Mouse (Mus musculus): Measurements from ENCODE around the gene Iqch. TPM values are rescaled to one million over a fixed set of nuclear protein-coding genes. Genes with fewer than 3 reads are reported as not detected.

Iqch gene
- polyA plus RNA-seq, 1 experiment from 2014 or later = 0.09 TPM

DNA sequence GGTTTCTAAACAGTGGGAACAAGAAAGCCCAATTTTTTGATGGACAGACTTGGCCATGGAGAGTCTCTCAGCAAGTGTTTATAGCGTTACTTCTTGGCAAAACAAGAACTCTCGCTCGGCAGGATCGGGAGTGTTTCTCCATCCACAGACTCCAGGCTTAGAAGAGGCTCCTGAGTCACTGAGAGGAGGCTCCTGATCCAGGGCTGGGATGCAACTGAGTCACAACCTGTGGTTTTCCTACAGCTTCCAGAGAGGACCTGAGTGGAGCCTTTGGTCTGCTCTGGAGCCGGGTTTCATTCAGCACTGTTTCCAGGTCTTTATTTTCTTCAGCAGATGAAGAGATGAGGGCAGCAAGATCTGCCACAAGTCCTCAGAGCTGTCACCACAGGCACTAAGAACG is 5.7 kb upstream of the Iqch start:
- DNase-seq (ENCODE audit: low spot score) (no peak), ATAC-seq (replicated peaks; ENCODE audit: low FRiP score, low TSS enrichment, low read depth) (no peak)
- H3K4me3 ChIP-seq (ENCODE audit: low read depth, low read length) = no peak overlapping the region
- H3K4me1 ChIP-seq (replicated peaks; ENCODE audit: control insufficient read depth, insufficient read depth, low read length) = peaks cover 31% of the 10 kb centered on the region
- H3K9ac ChIP-seq (ENCODE audit: low read length) = no peak overlapping the region
- 86% methylated on average over 6 of the region's 6 CpGs for WGBS
- no peak overlapping the region for H3K4me2 ChIP-seq (ENCODE audit: low read length)
- no peaks in the 10 kb centered on the region for H3K36me3 ChIP-seq (ENCODE audit: control insufficient read depth, insufficient read depth, low read length)
- H3K9me3 ChIP-seq (ENCODE audit: control insufficient read depth, low read length) = no peaks in the 10 kb centered on the region
- H3K27me3 ChIP-seq (replicated peaks; ENCODE audit: control insufficient read depth, insufficient read depth, low read length) = no peaks in the 10 kb centered on the region
- H3K27ac ChIP-seq (ENCODE audit: low read depth) = no peak overlapping the region

DNA sequence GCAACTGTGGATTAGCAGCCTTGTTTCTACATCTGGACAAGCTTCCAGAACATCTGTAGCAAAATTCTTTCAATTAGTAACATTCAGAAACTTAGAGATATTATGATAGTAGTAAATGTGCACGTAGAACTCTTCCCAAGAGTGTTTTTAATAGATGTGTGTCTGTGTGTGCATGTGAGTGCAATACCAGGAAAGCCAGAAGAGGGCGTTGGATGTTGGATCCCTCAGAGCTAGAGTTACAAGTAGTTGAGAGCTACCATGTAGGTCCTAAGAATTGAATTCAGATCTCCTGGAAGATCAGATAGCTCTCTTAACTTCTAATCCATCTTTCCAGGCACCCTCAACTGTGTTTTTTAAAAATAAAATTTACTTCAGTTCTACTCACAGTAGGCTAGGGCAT is 4.3 kb upstream of the Iqch start:
- H3K4me1 ChIP-seq (replicated peaks; ENCODE audit: control insufficient read depth, insufficient read depth, low read length) = peaks cover 29% of the 10 kb centered on the region
- H3K4me3 ChIP-seq (ENCODE audit: low read depth, low read length) = no peak overlapping the region
- H3K9me3 ChIP-seq (ENCODE audit: control insufficient read depth, low read length) = no peaks in the 10 kb centered on the region
- DNase-seq (ENCODE audit: low spot score) (no peak), ATAC-seq (replicated peaks; ENCODE audit: low FRiP score, low TSS enrichment, low read depth) (no peak)
- no peak overlapping the region for H3K9ac ChIP-seq (ENCODE audit: low read length)
- H3K27ac ChIP-seq (ENCODE audit: low read depth) = no peak overlapping the region
- no peaks in the 10 kb centered on the region for H3K27me3 ChIP-seq (replicated peaks; ENCODE audit: control insufficient read depth, insufficient read depth, low read length)
- no peak overlapping the region for H3K4me2 ChIP-seq (ENCODE audit: low read length)
- WGBS = 72% methylated on average over 2 of the region's 2 CpGs
- H3K36me3 ChIP-seq (ENCODE audit: control insufficient read depth, insufficient read depth, low read length) = no peaks in the 10 kb centered on the region

DNA sequence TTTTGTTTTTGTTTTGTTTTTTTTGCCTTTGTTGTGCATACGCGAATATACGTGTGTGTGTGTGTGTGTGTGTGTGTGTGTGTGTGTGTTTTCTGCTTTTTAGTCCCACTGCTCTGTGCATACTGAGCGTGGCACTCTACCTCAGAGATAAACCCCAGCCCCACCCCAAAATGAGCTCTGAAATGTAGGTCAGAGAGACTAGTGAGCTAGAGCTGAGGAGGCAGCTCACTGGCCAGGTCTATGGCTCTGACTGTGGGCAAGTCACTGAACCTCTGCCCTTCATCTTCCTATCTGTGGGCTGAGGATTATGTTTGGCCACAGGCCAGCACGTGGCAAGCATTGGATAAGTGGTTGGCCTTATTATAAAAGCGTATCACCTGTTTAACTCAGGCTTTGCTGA is 1.6 kb upstream of the Iqch start:
- 51% methylated on average over 6 of the region's 6 CpGs for WGBS
- H3K36me3 ChIP-seq (ENCODE audit: control insufficient read depth, insufficient read depth, low read length) = no peaks in the 10 kb centered on the region
- H3K4me2 ChIP-seq (ENCODE audit: low read length) = peak overlapping the region; percentile 53
- H3K4me1 ChIP-seq (replicated peaks; ENCODE audit: control insufficient read depth, insufficient read depth, low read length) = peaks cover 13% of the 10 kb centered on the region; the same call in 1 of the 2 replicates
- DNase-seq (ENCODE audit: low spot score) (no peak), ATAC-seq (replicated peaks; ENCODE audit: low FRiP score, low TSS enrichment, low read depth) (no peak)
- H3K27ac ChIP-seq (ENCODE audit: low read depth) = no peak overlapping the region
- no peak overlapping the region for H3K4me3 ChIP-seq (ENCODE audit: low read depth, low read length)
- no peaks in the 10 kb centered on the region for H3K27me3 ChIP-seq (replicated peaks; ENCODE audit: control insufficient read depth, insufficient read depth, low read length)
- no peaks in the 10 kb centered on the region for H3K9me3 ChIP-seq (ENCODE audit: control insufficient read depth, low read length)
- no peak overlapping the region for H3K9ac ChIP-seq (ENCODE audit: low read length)

DNA sequence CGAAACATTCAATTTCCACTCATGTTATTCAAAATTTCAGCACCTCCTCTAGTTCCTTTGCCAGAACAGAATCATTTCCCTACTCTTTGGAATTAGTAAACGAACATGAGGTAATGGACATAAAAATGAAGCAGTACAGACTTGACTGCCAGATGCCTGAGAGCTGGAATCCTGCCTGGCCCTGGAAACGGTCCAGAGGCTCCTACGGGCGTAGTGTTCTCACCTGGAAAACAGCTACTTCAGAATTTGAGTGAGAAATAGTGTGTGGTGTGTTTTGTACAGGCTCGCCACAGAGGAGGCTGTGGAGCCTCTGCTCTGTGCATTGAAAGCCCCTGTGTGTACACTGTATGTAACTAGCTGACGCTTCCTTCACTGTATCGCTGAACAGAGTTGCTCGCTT is 5.6 kb downstream of the Iqch start:
- 65% methylated on average over 9 of the region's 9 CpGs for WGBS
- DNase-seq (ENCODE audit: low spot score) (no peak), ATAC-seq (replicated peaks; ENCODE audit: low FRiP score, low TSS enrichment, low read depth) (no peak)
- H3K4me2 ChIP-seq (ENCODE audit: low read length) = no peak overlapping the region
- H3K36me3 ChIP-seq (ENCODE audit: control insufficient read depth, insufficient read depth, low read length) = no peaks in the 10 kb centered on the region
- no peaks in the 10 kb centered on the region for H3K27me3 ChIP-seq (replicated peaks; ENCODE audit: control insufficient read depth, insufficient read depth, low read length)
- no peak overlapping the region for H3K9ac ChIP-seq (ENCODE audit: low read length)
- no peaks in the 10 kb centered on the region for H3K9me3 ChIP-seq (ENCODE audit: control insufficient read depth, low read length)
- no peak overlapping the region for H3K4me3 ChIP-seq (ENCODE audit: low read depth, low read length)
- no peaks in the 10 kb centered on the region for H3K4me1 ChIP-seq (replicated peaks; ENCODE audit: control insufficient read depth, insufficient read depth, low read length)
- H3K27ac ChIP-seq (ENCODE audit: low read depth) = no peak overlapping the region

DNA sequence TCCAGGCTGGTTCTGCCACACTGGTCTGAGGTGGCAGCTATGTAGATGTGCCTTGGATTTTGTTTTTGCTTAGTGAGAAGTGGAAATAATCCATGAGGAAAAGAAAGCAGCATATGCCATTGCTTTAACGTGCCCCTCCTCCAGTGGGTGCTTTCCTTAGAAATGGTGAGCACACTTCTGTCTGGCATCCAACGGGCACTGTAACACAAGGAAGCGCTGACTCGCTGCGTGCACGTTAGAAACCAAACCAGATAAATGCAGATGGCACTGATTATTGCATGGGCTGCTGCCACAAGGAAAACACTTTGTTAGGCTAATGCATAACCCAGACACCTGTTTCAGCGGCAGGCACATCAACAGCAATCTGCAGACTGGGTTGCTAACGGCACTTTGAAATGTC is 6.6 kb downstream of the Iqch start:
- 83% methylated on average over 8 of the region's 8 CpGs for WGBS
- Histone ChIP-seq H3K9me3 (ENCODE audit: control insufficient read depth, low read length) (no peaks in the 10 kb centered on the region), H3K9ac (ENCODE audit: low read length) (no peak overlapping the region), H3K4me2 (ENCODE audit: low read length) (no peak overlapping the region), H3K27ac (ENCODE audit: low read depth) (no peak overlapping the region), H3K4me3 (ENCODE audit: low read depth, low read length) (no peak overlapping the region), H3K27me3 (replicated peaks; ENCODE audit: control insufficient read depth, insufficient read depth, low read length) (no peaks in the 10 kb centered on the region), H3K36me3 (ENCODE audit: control insufficient read depth, insufficient read depth, low read length) (no peaks in the 10 kb centered on the region), H3K4me1 (replicated peaks; ENCODE audit: control insufficient read depth, insufficient read depth, low read length) (no peaks in the 10 kb centered on the region)
- no peak for DNase-seq (ENCODE audit: low spot score)
- no peak for ATAC-seq (replicated peaks; ENCODE audit: low FRiP score, low TSS enrichment, low read depth)

DNA sequence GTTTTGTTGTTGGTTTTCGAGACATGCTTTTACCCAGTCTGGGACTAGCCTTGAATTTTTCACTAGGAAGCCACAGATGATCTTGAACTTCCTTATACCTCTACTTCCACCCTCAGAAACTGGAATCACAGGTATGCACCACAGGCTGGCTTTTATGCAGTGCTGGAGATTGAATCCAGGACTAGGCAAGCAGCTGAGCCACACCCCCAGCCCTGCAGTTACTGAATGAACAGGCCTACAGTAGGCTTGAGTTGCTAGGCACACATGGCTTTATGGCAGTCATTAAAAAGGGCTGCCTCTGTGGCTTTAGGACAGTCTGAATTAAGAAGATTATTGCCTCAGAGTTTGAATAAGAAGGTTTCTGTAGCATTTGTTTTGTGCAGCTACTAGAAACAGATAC is 7.3 kb downstream of the Iqch start:
- ATAC-seq (replicated peaks; ENCODE audit: low FRiP score, low TSS enrichment, low read depth) (peak; percentile 77; the same call in 1 of the 2 replicates), DNase-seq (ENCODE audit: low spot score) (no peak)
- no peaks in the 10 kb centered on the region for H3K36me3 ChIP-seq (ENCODE audit: control insufficient read depth, insufficient read depth, low read length)
- no peak overlapping the region for H3K4me2 ChIP-seq (ENCODE audit: low read length)
- no peak overlapping the region for H3K4me3 ChIP-seq (ENCODE audit: low read depth, low read length)
- H3K9me3 ChIP-seq (ENCODE audit: control insufficient read depth, low read length) = no peaks in the 10 kb centered on the region
- no peaks in the 10 kb centered on the region for H3K27me3 ChIP-seq (replicated peaks; ENCODE audit: control insufficient read depth, insufficient read depth, low read length)
- H3K9ac ChIP-seq (ENCODE audit: low read length) = no peak overlapping the region
- H3K27ac ChIP-seq (ENCODE audit: low read depth) = no peak overlapping the region
- no peaks in the 10 kb centered on the region for H3K4me1 ChIP-seq (replicated peaks; ENCODE audit: control insufficient read depth, insufficient read depth, low read length)
- WGBS = 96% methylated on average over 1 of the region's 1 CpGs

DNA sequence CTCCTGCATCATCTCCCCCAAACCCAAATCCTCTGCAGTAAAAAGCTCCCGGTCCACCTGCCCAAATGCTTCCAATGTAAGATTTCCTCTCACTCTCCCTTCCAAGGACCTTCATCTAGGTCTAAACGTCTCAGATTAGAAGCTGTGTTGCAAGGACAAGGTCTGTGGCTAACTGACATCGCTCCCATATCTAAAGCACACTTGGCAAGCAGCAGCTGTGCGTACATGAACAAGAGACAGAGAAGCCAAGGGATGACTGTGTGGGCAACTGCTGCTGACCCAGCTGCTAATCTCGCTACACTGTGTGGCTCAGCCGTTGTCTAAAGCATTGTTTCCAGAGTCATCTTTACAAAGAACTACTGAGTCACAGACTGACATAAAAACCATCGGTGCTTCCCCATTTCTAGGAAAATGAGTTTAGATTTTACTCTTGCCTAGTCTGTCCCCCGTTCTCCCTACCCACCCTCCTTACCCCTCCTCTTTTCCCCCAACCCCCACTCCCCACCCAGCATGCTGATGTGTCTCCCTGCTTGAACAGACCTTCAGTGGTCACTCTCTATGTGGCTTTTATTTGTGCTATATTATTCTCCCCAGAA is 10.5 kb downstream of the Iqch start:
- Histone ChIP-seq H3K4me3 (ENCODE audit: low read depth, low read length) (no peak overlapping the region), H3K9me3 (ENCODE audit: control insufficient read depth, low read length) (0 out of 2 replicates have a peak, but pooled peaks cover 4% of the 10 kb centered on the region), H3K9ac (ENCODE audit: low read length) (no peak overlapping the region), H3K4me1 (replicated peaks; ENCODE audit: control insufficient read depth, insufficient read depth, low read length) (no peaks in the 10 kb centered on the region), H3K27ac (ENCODE audit: low read depth) (no peak overlapping the region), H3K4me2 (ENCODE audit: low read length) (no peak overlapping the region), H3K36me3 (ENCODE audit: control insufficient read depth, insufficient read depth, low read length) (no peaks in the 10 kb centered on the region), H3K27me3 (replicated peaks; ENCODE audit: control insufficient read depth, insufficient read depth, low read length) (no peaks in the 10 kb centered on the region)
- WGBS = 91% methylated on average over 8 of the region's 8 CpGs
- DNase-seq (ENCODE audit: low spot score) (no peak), ATAC-seq (replicated peaks; ENCODE audit: low FRiP score, low TSS enrichment, low read depth) (no peak)

DNA sequence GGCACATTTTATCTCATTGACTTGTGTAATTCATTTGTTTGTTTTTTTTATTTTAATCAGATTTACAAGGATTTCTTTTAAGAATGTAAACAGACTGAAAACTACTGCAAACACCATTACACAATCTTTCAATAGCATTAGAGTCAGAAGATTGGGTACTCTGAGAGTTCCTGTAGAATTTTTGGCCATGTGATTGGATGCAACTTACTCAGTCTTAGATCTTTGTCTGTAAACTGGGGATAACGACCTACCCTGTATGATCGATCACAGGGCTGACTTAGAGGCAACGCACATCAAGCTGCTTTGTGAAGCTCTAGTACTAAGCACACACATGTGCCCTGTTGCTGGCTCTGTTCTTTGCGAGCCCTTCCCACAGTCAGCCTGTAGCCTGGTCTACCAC is 11.7 kb downstream of the Iqch start:
- Histone ChIP-seq H3K9ac (ENCODE audit: low read length) (no peak overlapping the region), H3K9me3 (ENCODE audit: control insufficient read depth, low read length) (0 out of 2 replicates have a peak, but pooled peaks cover 4% of the 10 kb centered on the region), H3K27me3 (replicated peaks; ENCODE audit: control insufficient read depth, insufficient read depth, low read length) (no peaks in the 10 kb centered on the region), H3K4me3 (ENCODE audit: low read depth, low read length) (no peak overlapping the region), H3K27ac (ENCODE audit: low read depth) (no peak overlapping the region), H3K4me2 (ENCODE audit: low read length) (no peak overlapping the region), H3K4me1 (replicated peaks; ENCODE audit: control insufficient read depth, insufficient read depth, low read length) (no peaks in the 10 kb centered on the region), H3K36me3 (ENCODE audit: control insufficient read depth, insufficient read depth, low read length) (no peaks in the 10 kb centered on the region)
- DNase-seq (ENCODE audit: low spot score) (no peak), ATAC-seq (replicated peaks; ENCODE audit: low FRiP score, low TSS enrichment, low read depth) (no peak)
- 87% methylated on average over 4 of the region's 4 CpGs for WGBS

DNA sequence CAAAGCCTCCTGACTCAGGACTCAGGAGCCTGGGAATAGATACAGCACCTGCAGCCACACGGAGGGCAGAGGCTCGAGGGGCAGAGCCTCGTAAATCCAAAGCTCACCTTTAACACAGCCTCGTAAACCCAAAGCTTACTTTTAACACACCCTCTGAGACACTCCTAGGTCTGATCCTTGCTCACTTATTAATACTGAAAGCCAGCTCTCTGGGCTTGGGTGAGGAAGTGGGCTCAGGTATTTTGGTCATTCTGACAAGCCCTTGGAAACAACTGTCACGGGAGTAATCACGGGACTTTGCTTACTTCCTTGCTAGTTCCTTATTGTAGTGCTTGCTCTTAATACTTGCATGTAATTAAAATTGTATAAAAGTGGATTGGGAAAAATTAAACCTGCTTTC is 13.1 kb downstream of the Iqch start:
- WGBS = 43% methylated on average over 6 of the region's 6 CpGs
- H3K36me3 ChIP-seq (ENCODE audit: control insufficient read depth, insufficient read depth, low read length) = no peaks in the 10 kb centered on the region
- 0 out of 2 replicates have a peak, but pooled peaks cover 4% of the 10 kb centered on the region for H3K9me3 ChIP-seq (ENCODE audit: control insufficient read depth, low read length)
- no peak for DNase-seq (ENCODE audit: low spot score)
- no peak overlapping the region for H3K4me2 ChIP-seq (ENCODE audit: low read length)
- no peak overlapping the region for H3K4me3 ChIP-seq (ENCODE audit: low read depth, low read length)
- H3K4me1 ChIP-seq (replicated peaks; ENCODE audit: control insufficient read depth, insufficient read depth, low read length) = no peaks in the 10 kb centered on the region
- no peak overlapping the region for H3K27ac ChIP-seq (ENCODE audit: low read depth)
- H3K9ac ChIP-seq (ENCODE audit: low read length) = no peak overlapping the region
- no peaks in the 10 kb centered on the region for H3K27me3 ChIP-seq (replicated peaks; ENCODE audit: control insufficient read depth, insufficient read depth, low read length)
- no peak for ATAC-seq (replicated peaks; ENCODE audit: low FRiP score, low TSS enrichment, low read depth)

All from intestine, embryonic 14.5 days (tissue).